Mouse (Mus musculus) heart, embryonic 10.5 days (tissue): ENCODE results near the gene Ddx46. TPM values are rescaled to one million over a fixed set of nuclear protein-coding genes. Genes with fewer than 3 reads are reported as not detected.
"Not testable (repeated sequence)": the region's sequence is repeated elsewhere in the genome, so short reads cannot be mapped to it uniquely, and the experiment has no call there.

ENCODE experiments used
- DNase-seq: peaks from one replicate; pipeline ENCODE4 v3.0.0-alpha.2; 2017; ENCODE audit warnings: low spot score
- H3K27ac ChIP-seq: fragments of 300-500 bp; sonication (generic); 2 replicates; pipeline ENCODE4 v1.5.1; 2016; ENCODE audit warnings: mild to moderate bottlenecking
- H3K27me3 ChIP-seq: fragments of 300-500 bp; sonication (generic); 2 replicates; pipeline ENCODE4 v1.6.1; 2016; ENCODE audit warnings: mild to moderate bottlenecking; ENCODE audit not compliant: poor library complexity, insufficient read depth, severe bottlenecking
- H3K36me3 ChIP-seq: fragments of 300-500 bp; sonication (generic); 2 replicates; pipeline ENCODE4 v1.6.1; 2016; ENCODE audit warnings: mild to moderate bottlenecking, moderate library complexity
- H3K4me1 ChIP-seq: fragments of 300-500 bp; sonication (generic); 2 replicates; pipeline ENCODE4 v1.6.1; 2016; ENCODE audit warnings: mild to moderate bottlenecking
- H3K4me3 ChIP-seq: fragments of 300-500 bp; sonication (generic); 2 replicates; pipeline ENCODE4 v1.5.1; 2016; ENCODE audit warnings: mild to moderate bottlenecking, moderate library complexity
- H3K9me3 ChIP-seq: fragments of 300-500 bp; sonication (generic); 2 replicates; pipeline ENCODE4 v1.6.1; 2016; ENCODE audit warnings: mild to moderate bottlenecking, moderate library complexity
- WGBS: fragments of 180-500 bp; shearing (Covaris S2); methylation state at CpG from one replicate; pipeline ENCODE4 v1.1.7; 2016; 5-methylcytosine and 5-hydroxymethylcytosine counted together
- polyA plus RNA-seq: library from polyadenylated mRNA; unstranded; fragments of >200 nt; fragmentation: Nextera tagmentation; extraction: Ambion mirVana; gene quantifications from 2 replicates; pipeline ENCODE4 v1.2.1, GENCODE M21; 2016

Ddx46 gene
- polyA plus RNA-seq, 1 experiment from 2014 or later, result 36.4 TPM

- H3K27ac ChIP-seq, result no peak overlapping the region
- 83% methylated on average over 6 of the region's 6 CpGs for WGBS
- H3K9me3 ChIP-seq, result no peaks in the 10 kb centered on the region
- DNase-seq, result no peak
- H3K27me3 ChIP-seq, result no peaks in the 10 kb centered on the region
- H3K4me3 ChIP-seq, result no peak overlapping the region
- no peaks in the 10 kb centered on the region for H3K4me1 ChIP-seq
- peaks cover 92% of the 10 kb centered on the region for H3K36me3 ChIP-seq
These were observed 33.7 kb downstream of the Ddx46 start for GRCm38 (mm10) chr13:55668550-55668949.

DNA sequence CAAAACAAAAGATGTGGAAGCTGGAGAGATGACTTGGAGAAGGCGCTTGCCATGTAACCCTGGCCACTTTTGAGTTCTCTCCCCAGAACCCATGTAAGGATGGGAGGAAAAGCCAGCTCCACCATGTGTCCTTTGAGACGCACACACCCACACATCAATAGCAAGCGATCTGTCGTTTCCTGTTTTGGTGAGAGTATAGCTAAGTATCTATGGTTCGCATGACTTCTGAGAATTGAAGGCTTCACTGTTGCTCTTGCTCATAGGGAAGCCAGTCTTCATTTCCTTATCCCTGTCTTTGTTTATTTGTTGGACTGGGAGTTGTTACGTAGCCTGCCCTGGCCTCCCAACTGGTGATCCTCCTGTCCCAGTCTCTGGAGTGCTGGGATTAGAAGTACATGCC is 37.9 kb downstream of the Ddx46 start:
- H3K27ac ChIP-seq, result no peak overlapping the region
- H3K9me3 ChIP-seq, result no peaks in the 10 kb centered on the region
- WGBS, result 97% methylated on average over 6 of the region's 6 CpGs
- no peak for DNase-seq
- no peaks in the 10 kb centered on the region for H3K27me3 ChIP-seq
- H3K4me3 ChIP-seq, result no peak overlapping the region
- H3K36me3 ChIP-seq, result peaks cover 94% of the 10 kb centered on the region
- no peaks in the 10 kb centered on the region for H3K4me1 ChIP-seq

DNA sequence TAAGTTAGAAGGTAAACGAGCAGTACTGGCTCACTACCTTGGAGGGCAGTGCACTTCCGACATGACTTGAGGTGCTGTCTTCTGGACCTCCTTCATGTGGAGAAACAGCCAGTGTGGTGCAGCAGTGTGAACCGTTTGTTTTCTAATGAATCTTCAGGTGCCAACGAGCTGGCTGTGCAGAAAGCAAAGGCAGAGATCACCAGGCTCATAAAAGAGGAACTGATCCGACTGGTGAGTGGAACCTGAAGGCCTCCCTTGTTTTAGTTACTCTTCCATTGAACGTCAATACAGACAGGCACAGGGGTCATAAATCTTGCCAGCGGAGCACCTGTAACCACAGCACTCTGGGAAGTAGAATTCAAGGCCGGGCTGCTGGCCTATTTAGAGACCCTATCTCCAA is 42.5 kb downstream of the Ddx46 start:
- Histone ChIP-seq H3K36me3 (peaks cover 85% of the 10 kb centered on the region), H3K4me1 (no peaks in the 10 kb centered on the region), H3K9me3 (no peaks in the 10 kb centered on the region), H3K27me3 (no peaks in the 10 kb centered on the region), H3K27ac (no peak overlapping the region), H3K4me3 (no peak overlapping the region)
- DNase-seq, result no peak
- 87% methylated on average over 8 of the region's 8 CpGs for WGBS

DNA sequence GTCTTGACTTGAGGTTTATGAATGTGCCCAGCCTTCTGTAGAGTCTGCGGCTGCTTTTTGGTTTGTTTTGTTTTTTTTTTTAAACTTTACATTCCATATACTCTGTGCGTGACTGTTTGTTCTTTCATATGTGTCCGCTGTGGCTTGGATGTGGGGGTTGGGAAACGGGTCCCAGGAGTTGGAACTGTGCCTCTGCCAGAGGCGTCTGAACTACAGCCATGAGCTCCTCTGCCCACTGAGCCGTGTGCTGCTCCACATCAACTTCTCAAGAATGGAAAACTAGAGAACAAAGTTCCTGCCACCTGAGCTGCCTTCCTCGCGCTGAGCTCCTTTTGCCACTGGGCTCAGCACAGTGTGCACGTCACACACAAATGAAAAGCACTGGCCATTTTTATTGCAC is 47.4 kb downstream of the Ddx46 start:
- Histone ChIP-seq H3K27ac (no peak overlapping the region), H3K36me3 (peaks cover 39% of the 10 kb centered on the region), H3K9me3 (no peaks in the 10 kb centered on the region), H3K4me3 (no peak overlapping the region), H3K27me3 (no peaks in the 10 kb centered on the region), H3K4me1 (peaks cover 6% of the 10 kb centered on the region)
- WGBS, result 90% methylated on average over 9 of the region's 9 CpGs
- no peak for DNase-seq

DNA sequence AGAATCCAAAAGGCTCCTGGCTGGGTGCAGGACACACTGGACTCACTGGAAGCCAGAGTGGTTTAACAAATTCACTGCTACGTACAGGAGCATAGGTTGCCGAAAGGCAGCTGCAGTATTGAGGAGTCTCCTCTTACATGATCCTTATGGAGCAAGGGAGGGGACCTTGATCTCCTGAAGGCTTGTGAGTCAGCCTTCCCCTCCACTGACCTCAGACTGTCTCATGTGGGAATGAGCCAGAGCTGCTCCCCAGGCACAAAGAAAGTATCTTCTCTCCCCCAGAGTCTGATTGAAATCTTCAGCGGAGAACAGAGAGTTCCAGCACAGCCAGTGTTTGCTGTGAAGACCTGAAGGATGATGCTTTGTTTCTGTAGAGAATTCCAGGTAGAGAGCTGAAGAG is 48.8 kb downstream of the Ddx46 start:
- H3K4me3 ChIP-seq, result no peak overlapping the region
- DNase-seq, result no peak
- no peaks in the 10 kb centered on the region for H3K9me3 ChIP-seq
- peaks cover 18% of the 10 kb centered on the region for H3K4me1 ChIP-seq
- H3K36me3 ChIP-seq, result peaks cover 25% of the 10 kb centered on the region
- no peaks in the 10 kb centered on the region for H3K27me3 ChIP-seq
- no peak overlapping the region for H3K27ac ChIP-seq
- WGBS, result 72% methylated on average over 3 of the region's 3 CpGs

- no peak for DNase-seq
- no peaks in the 10 kb centered on the region for H3K9me3 ChIP-seq
- H3K27ac ChIP-seq, result no peak overlapping the region
- WGBS, result 60% methylated on average over 9 of the region's 9 CpGs
- no peaks in the 10 kb centered on the region for H3K27me3 ChIP-seq
- no peak overlapping the region for H3K4me3 ChIP-seq
- H3K36me3 ChIP-seq, result no peaks in the 10 kb centered on the region; the same call in 1 of the 2 replicates
- H3K4me1 ChIP-seq, result peaks cover 18% of the 10 kb centered on the region
These were observed 51.3 kb downstream of the Ddx46 start for GRCm38 (mm10) chr13:55686107-55686633.

DNA sequence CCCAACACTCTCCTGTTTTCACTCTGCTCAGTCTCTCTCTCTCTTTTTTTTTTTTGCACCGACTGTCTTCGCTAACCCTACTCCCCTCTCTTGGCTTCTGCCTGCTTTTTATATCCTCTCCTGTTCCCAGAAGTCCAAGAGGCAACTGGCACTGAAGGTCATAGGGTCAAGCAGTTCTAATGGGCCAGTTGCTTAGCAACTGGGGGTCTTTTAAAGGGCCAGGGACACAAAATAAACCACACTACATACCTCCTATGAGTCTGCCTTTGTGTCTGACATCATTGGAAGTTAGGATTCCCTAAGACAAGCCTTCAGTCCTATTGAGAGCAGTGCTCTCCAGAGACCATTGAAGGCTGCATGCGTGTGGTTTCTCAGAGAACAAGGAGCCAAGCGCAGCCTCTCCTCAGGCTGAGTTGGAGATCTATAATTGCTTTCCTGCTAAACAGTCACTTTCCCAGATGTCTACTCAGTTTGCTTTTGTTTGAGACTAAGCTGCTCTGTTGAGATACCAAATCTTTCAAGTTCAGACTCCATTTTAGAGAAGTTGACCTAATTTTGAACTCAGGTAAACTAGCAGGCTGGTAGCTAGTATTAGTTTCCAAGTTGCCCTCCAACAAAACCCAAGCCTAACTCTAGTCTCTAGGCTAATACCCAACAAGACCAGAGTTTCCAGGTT is 53.2 kb downstream of the Ddx46 start:
- Histone ChIP-seq H3K36me3 (no peaks in the 10 kb centered on the region), H3K4me3 (peak overlapping the region; percentile 12; the same call in 1 of the 2 replicates), H3K4me1 (peaks cover 18% of the 10 kb centered on the region), H3K27me3 (no peaks in the 10 kb centered on the region), H3K9me3 (no peaks in the 10 kb centered on the region), H3K27ac (peak overlapping the region; percentile 77)
- DNase-seq, result no peak
- 47% methylated on average over 4 of the region's 4 CpGs for WGBS

- Histone ChIP-seq H3K9me3 (no peaks in the 10 kb centered on the region), H3K27ac (peak within 1 kb of the TSS; percentile 100), H3K27me3 (no peaks in the 10 kb centered on the region), H3K4me3 (peak within 1 kb of the TSS; percentile 99), H3K36me3 (no peaks in the 10 kb centered on the region; the same call in 1 of the 2 replicates), H3K4me1 (peaks cover 26% of the 10 kb centered on the region)
- 2% methylated on average over 51 of the region's 51 CpGs for WGBS
- peak; percentile 96 for DNase-seq
These were observed 57.9 kb downstream of the Ddx46 start, which contains the start of gene B230219D22Rik for GRCm38 (mm10) chr13:55692535-55693242. TSS of gene B230219D22Rik (plus strand) at chr13:55693124.

DNA sequence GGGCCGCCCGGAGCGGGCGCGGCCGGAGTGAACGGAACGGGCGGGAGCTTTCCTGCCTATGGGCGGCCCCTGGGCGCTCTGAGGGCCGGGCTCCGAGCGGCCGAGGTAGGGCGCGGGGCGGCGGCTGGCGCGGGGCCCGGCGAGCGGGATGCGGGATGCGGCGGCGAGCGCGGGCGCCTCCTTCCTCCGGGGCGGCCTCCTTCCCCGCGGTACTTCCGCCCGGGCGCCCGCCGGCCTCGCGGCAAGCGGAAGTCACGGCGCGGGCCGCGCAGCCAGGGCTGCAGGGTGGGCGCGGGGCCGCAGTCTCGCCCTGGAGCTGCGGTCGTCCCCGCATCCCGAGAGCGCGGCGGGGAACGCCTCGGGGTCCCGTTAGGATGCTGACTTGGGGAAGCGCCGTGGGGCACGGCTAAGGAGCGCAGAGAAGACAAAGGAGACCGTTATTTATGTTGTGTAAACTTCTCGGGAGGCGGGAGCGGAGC is 58.5 kb downstream of the Ddx46 start:
- H3K27me3 ChIP-seq, result no peaks in the 10 kb centered on the region
- no peak for DNase-seq
- H3K4me1 ChIP-seq, result peaks cover 20% of the 10 kb centered on the region
- WGBS, result under 1% methylated on average over 58 of the region's 70 CpGs
- H3K36me3 ChIP-seq, result peaks cover 2% of the 10 kb centered on the region; the same call in 1 of the 2 replicates
- no peaks in the 10 kb centered on the region for H3K9me3 ChIP-seq
- H3K27ac ChIP-seq, result peak overlapping the region; percentile 100
- H3K4me3 ChIP-seq, result peak overlapping the region; percentile 99

DNA sequence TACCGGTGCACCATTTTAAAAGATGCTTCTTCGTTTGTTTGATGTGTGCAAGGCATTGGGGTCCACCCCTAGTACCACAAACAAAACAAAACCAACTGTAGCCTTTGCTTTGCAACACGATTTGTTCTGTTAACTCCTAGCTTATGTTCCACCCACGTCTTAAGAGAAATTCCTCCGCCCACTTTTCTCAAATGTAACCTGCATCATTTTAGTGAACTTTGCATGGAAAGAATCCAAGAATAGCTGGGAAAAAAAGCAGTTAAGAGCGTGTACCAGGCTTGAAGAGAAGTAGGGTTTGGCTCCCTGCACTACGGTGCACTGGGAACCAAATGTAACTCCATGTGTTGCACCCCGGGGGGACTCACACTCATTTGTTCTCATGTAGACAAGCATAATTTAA is 59.3 kb downstream of the Ddx46 start:
- peak overlapping the region; percentile 100 for H3K27ac ChIP-seq
- no peaks in the 10 kb centered on the region for H3K27me3 ChIP-seq
- peaks cover 11% of the 10 kb centered on the region for H3K36me3 ChIP-seq
- H3K4me1 ChIP-seq, result peaks cover 19% of the 10 kb centered on the region; the same call in 1 of the 2 replicates
- DNase-seq, result no peak
- H3K9me3 ChIP-seq, result no peaks in the 10 kb centered on the region
- peak overlapping the region; percentile 99 for H3K4me3 ChIP-seq
- 21% methylated on average over 8 of the region's 8 CpGs for WGBS

DNA sequence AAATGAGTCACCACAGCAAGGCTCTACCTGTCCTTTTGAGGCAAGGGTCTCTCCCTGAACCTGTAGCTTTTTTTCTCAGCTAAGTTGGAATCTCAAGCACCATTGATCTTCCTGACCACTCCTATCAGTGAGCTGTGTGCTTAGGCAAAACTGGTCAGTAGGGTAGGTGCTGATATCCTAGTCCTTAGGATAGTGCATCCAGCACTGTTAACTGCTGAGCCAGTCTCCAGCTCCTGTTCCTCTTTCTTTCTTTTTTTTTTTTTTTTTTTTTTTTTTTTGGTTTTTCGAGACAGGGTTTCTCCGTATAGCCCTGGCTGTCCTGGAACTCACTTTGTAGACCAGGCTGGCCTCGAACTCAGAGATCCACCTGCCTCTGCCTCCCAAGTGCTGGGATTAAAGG is 61.2 kb downstream of the Ddx46 start:
- 86% methylated on average over 1 of the region's 3 CpGs for WGBS
- H3K4me1 ChIP-seq, result peaks cover 19% of the 10 kb centered on the region; the same call in 1 of the 2 replicates
- peaks cover 30% of the 10 kb centered on the region for H3K36me3 ChIP-seq
- not testable (repeated sequence) for H3K4me3 ChIP-seq, H3K27ac ChIP-seq, H3K27me3 ChIP-seq, H3K9me3 ChIP-seq, DNase-seq

GRCm38 (mm10) chr13:55704301-55704700 is 69.5 kb downstream of the Ddx46 start:
- Histone ChIP-seq H3K36me3 (peaks cover 60% of the 10 kb centered on the region), H3K27me3 (no peaks in the 10 kb centered on the region), H3K4me3 (no peak overlapping the region), H3K9me3 (no peaks in the 10 kb centered on the region), H3K4me1 (no peaks in the 10 kb centered on the region), H3K27ac (no peak overlapping the region)
- no peak for DNase-seq
- WGBS, result 89% methylated on average over 4 of the region's 4 CpGs

GRCm38 (mm10) chr13:55712846-55713245 is 78.0 kb downstream of the Ddx46 start:
- H3K4me1 ChIP-seq, result peaks cover 3% of the 10 kb centered on the region
- no peak for DNase-seq
- H3K27ac ChIP-seq, result no peak overlapping the region
- no peak overlapping the region for H3K4me3 ChIP-seq
- H3K27me3 ChIP-seq, result no peaks in the 10 kb centered on the region
- H3K9me3 ChIP-seq, result no peaks in the 10 kb centered on the region
- WGBS, result 86% methylated on average over 3 of the region's 3 CpGs
- peaks cover 5% of the 10 kb centered on the region for H3K36me3 ChIP-seq
